Mouse (Mus musculus) heart, embryonic 12.5 days (tissue): ENCODE results near the gene Ccdc177. TPM values are rescaled to one million over a fixed set of nuclear protein-coding genes. Genes with fewer than 3 reads are reported as not detected.

Source experiments
- ATAC-seq: fragments of 200-750 bp; cut with Nextera tagmentation; 2 replicates; pipeline ENCODE4 v1.8.0; 2017; ENCODE audit warnings: moderate TSS enrichment, moderate library complexity; ENCODE audit not compliant: insufficient number of reproducible peaks, low FRiP score
- H3K27ac ChIP-seq: fragments of 300-500 bp; sonication (generic); 2 replicates; pipeline ENCODE4 v1.5.1; 2016; ENCODE audit warnings: mild to moderate bottlenecking, moderate library complexity; ENCODE audit not compliant: poor library complexity, severe bottlenecking
- H3K27me3 ChIP-seq: fragments of 300-500 bp; sonication (generic); replicated peaks from 2 replicates; pipeline ENCODE4 v1.6.1; 2016; ENCODE audit warnings: mild to moderate bottlenecking, moderate library complexity
- H3K36me3 ChIP-seq: fragments of 300-500 bp; sonication (generic); 2 replicates; pipeline ENCODE4 v1.6.1; 2016; ENCODE audit warnings: mild to moderate bottlenecking, moderate library complexity
- H3K4me1 ChIP-seq: fragments of 300-500 bp; sonication (generic); replicated peaks from 2 replicates; pipeline ENCODE4 v1.6.1; 2016; ENCODE audit warnings: mild to moderate bottlenecking
- H3K4me2 ChIP-seq: fragments of 300-500 bp; sonication (generic); 2 replicates; pipeline ENCODE4 v1.6.1; 2016; ENCODE audit warnings: mild to moderate bottlenecking, moderate library complexity
- H3K4me3 ChIP-seq: fragments of 300-500 bp; sonication (generic); 2 replicates; pipeline ENCODE4 v1.5.1; 2016; ENCODE audit warnings: mild to moderate bottlenecking
- H3K9ac ChIP-seq: fragments of 300-500 bp; sonication (generic); 2 replicates; pipeline ENCODE4 v1.6.1; 2016; ENCODE audit warnings: mild to moderate bottlenecking, moderate library complexity
- H3K9me3 ChIP-seq: fragments of 300-500 bp; sonication (generic); replicated peaks from 2 replicates; pipeline ENCODE4 v1.6.1; 2016; ENCODE audit warnings: mild to moderate bottlenecking, moderate library complexity
- WGBS: fragments of 180-500 bp; shearing (Covaris S2); methylation state at CpG from one replicate; pipeline ENCODE4 v1.1.7; 2016; 5-methylcytosine and 5-hydroxymethylcytosine counted together
- polyA plus RNA-seq: library from polyadenylated mRNA; unstranded; fragments of >200 nt; fragmentation: Nextera tagmentation; extraction: Ambion mirVana; gene quantifications from 2 replicates; pipeline ENCODE4 v1.2.1, GENCODE M21; 2016

Gene Ccdc177
- polyA plus RNA-seq, 1 experiment from 2014 or later = 0.03 TPM

DNA sequence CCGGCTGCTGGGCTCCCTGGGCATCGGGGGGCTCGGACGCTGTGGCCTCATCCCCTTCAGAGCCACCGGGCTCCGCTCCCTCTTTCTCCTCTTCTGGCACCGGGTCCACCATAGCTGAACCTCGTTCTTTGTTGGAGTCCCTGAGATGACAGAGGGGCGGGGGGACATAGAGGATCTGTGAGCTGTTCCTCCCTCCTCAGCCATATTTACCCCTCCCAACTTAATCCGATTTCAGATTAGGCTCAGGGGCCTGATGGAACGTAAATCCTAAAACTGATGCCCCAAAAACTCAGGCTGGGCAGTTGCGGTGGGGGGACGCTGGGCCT is 1.1 kb downstream of the Ccdc177 start:
- Histone ChIP-seq H3K4me3 (peak overlapping the region; percentile 61), H3K9me3 (no peaks in the 10 kb centered on the region), H3K36me3 (no peaks in the 10 kb centered on the region), H3K4me2 (peak overlapping the region; percentile 95), H3K4me1 (peaks cover 29% of the 10 kb centered on the region), H3K9ac (peak overlapping the region; percentile 48), H3K27ac (no peak overlapping the region), H3K27me3 (peaks cover 85% of the 10 kb centered on the region)
- ATAC-seq = no peak
- 3% methylated on average over 13 of the region's 13 CpGs for WGBS

DNA sequence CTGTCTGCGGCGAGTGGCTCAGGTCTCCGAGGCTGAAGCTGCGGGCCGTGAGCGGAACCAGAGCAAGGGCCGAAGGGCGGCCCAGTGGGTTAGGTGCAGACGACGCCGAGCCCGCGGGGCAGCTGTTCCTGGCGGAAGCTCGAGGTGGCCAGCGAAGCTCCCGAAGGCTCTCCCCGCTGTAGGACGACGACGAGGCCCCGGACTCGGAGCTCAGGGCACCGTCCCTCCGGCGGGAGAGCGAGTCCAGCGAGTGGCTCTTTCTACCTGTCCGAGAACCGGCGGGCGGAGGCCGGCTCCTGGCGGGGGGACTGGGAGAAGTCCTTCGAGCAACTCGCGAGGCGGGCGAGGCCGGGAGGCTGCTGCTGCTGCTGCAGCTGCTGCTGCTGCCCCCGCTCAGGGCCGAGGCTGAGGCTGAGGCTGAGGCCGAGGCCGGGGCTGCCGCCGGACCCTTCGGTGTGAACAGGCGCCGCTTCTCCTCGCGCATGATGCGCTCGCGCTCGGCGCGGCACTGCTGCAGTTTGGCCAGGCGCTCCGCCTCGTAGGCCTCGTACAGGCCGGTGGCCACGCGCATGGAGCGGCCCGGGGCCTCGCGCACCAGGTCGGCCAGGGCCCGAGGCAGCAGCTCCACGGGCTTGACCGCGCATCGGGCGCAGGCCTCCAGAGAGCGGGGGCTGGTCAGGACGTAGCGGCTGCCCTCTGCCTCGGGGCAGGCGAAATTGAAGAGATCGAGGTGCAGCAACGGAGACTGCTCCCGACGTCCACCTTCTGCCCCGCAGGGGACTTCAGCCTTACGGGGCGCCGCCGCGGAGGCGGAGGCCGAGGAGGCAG is 1.7 kb downstream of the Ccdc177 start:
- 1% methylated on average over 91 of the region's 92 CpGs for WGBS
- ATAC-seq = no peak
- Histone ChIP-seq H3K4me2 (peak overlapping the region; percentile 95), H3K4me3 (peak overlapping the region; percentile 61), H3K27ac (no peak overlapping the region), H3K9me3 (no peaks in the 10 kb centered on the region), H3K9ac (peak overlapping the region; percentile 50), H3K36me3 (no peaks in the 10 kb centered on the region), H3K4me1 (peaks cover 29% of the 10 kb centered on the region), H3K27me3 (peaks cover 91% of the 10 kb centered on the region)

DNA sequence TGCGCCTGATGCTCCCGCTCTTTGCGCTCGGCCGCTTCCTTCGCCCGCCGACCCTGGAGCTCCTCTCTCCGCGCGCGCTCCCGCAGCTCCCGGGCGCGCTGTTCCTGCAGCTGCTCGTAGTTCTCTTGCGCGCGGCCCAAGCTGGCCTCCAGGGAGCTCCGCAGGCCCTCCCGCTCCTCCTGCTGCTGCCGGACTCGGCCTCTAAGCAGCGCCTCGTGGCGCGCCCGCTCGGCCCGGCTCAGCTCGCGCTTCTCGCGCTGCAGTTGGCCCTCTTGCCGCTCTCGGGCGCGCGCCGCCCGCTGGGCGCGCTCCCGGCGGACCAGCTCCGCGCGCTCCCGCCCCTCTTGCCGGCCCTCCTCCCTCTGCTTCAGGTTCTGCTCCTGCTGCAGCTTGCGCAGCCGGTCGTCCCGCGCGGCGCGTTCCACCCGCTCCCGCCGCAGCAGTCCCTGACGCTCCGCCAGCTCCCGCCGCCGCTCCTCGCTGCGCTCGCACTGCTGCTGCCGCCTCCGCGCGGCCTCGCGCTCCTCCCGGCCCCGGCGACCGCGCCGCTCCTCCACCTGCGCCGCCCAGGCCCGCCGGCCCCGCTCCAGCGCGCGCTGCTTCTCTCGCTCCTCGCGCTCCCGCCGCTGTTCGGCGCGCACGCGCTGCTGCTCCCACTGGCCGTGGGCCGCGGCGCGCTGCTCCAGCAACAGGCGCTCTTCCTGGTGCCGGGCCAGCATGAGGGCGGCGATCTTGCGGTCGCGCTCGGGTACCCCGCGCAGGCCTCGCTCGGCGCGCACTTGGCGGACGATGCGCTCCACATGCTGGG is 2.5 kb downstream of the Ccdc177 start:
- peak overlapping the region; percentile 95 for H3K4me2 ChIP-seq
- no peaks in the 10 kb centered on the region for H3K9me3 ChIP-seq
- peak overlapping the region; percentile 61 for H3K4me3 ChIP-seq
- no peak overlapping the region for H3K27ac ChIP-seq
- peak; percentile 64 for ATAC-seq
- WGBS = 2% methylated on average over 106 of the region's 122 CpGs
- peaks cover 29% of the 10 kb centered on the region for H3K4me1 ChIP-seq
- no peaks in the 10 kb centered on the region for H3K36me3 ChIP-seq
- H3K9ac ChIP-seq = peak overlapping the region; percentile 50
- H3K27me3 ChIP-seq = peaks cover 85% of the 10 kb centered on the region

DNA sequence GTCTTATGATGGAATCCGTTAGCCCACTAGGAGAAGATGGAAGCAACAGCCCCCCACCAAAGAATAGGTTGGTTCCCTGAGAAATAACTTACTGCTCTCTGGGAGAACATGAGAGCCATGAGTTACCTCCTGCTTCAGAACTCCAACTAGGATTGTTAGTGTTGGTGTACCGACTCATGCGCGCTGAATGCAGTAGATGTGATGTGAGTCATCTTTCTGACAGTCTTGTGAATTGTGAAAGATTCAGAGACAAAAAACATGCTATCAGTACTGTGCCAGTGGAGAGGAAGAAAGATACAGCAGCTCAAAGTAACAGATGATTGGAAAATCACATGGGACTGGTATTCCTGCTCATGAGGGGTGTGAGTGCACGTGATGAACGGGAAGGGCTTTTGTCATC is 8.9 kb downstream of the Ccdc177 start:
- Histone ChIP-seq H3K27ac (no peak overlapping the region), H3K36me3 (no peaks in the 10 kb centered on the region), H3K9ac (no peak overlapping the region), H3K4me2 (no peak overlapping the region), H3K27me3 (peaks cover 70% of the 10 kb centered on the region), H3K9me3 (no peaks in the 10 kb centered on the region), H3K4me3 (no peak overlapping the region), H3K4me1 (peaks cover 2% of the 10 kb centered on the region; the same call in 1 of the 2 replicates)
- WGBS = 81% methylated on average over 6 of the region's 6 CpGs
- no peak for ATAC-seq

DNA sequence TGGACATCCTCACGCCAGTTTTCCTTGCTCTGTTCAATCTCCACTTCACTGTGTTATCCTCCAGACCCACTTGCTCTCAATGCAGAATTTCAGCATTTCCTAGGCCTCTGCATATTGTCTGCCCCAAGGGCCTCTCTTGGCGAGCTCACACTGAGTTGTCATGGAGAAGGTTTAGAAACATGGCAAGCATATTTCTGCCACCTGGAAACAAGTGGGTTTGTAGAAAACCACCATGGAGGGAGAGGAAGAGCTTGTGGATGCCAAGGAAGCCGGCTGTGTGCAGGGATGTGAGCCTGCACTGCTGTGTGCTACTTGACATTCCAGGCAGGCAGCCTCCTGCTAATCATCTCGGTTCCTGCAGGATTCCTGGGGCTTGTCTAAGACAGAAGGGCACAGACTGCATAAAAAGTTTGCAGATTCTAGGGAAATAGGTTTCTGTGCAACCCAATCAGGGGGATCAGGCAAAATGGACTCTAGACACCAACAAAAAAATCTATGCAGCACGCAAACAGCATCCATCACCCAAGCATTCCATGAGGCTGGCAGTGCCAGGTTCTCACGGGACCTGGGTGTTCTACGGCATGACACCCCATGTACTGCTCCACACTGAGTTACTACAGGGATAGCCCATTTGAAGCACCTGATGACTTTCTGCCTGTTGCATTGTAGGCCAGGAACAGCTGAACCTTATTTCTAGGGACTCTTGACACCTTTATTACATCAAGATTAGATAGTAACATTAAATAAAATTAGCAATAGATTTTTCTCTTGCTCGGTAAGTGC is 14.3 kb downstream of the Ccdc177 start:
- H3K9me3 ChIP-seq = no peaks in the 10 kb centered on the region
- H3K27ac ChIP-seq = no peak overlapping the region
- H3K36me3 ChIP-seq = no peaks in the 10 kb centered on the region
- H3K4me3 ChIP-seq = no peak overlapping the region
- ATAC-seq = no peak
- 44% methylated on average over 8 of the region's 8 CpGs for WGBS
- no peak overlapping the region for H3K9ac ChIP-seq
- peaks cover 51% of the 10 kb centered on the region for H3K27me3 ChIP-seq
- H3K4me1 ChIP-seq = peaks cover 11% of the 10 kb centered on the region
- no peak overlapping the region for H3K4me2 ChIP-seq

DNA sequence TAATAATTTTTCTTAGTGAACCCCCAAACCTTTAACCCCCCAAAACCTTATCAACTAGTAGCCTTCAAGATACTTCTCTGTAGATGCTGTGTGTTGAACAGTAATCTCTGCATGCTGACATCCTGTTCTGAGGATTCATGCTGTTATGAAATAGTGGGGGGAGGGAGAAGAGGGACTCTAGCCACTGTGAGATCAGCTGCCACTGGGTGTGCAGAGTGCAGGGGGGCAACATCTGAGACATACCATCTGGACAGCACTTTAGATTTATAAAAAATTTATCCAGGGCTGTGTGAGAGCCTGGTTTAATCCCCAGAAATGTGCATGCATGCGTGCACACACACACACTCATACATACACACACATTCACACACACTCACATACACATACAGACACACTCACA is 15.9 kb downstream of the Ccdc177 start:
- Histone ChIP-seq H3K4me1 (peaks cover 11% of the 10 kb centered on the region), H3K4me3 (no peak overlapping the region), H3K9ac (no peak overlapping the region), H3K4me2 (no peak overlapping the region), H3K9me3 (no peaks in the 10 kb centered on the region), H3K27me3 (peaks cover 48% of the 10 kb centered on the region), H3K27ac (no peak overlapping the region), H3K36me3 (no peaks in the 10 kb centered on the region)
- ATAC-seq = no peak
- WGBS = 76% methylated on average over 1 of the region's 1 CpGs

DNA sequence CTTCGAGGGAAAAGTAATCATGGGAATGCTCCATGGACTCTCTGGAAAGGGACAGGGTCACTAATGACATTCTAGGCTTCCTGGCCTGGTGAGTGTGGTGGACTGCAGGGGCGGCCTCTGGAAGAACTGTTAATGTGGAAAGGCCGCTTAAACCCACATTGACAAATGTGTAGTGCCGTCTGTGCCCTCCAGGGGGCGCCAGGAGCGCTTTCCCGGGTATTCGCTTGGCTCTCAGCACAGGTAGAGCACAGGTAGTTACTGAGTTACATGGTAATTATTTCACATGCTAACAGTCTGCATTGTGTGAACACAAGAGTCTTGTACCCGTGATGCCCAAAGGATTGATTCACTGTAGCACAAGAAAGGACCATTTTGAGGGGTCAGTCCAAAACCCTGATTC is 21.0 kb downstream of the Ccdc177 start:
- Histone ChIP-seq H3K9me3 (no peaks in the 10 kb centered on the region), H3K4me2 (no peak overlapping the region), H3K27ac (no peak overlapping the region), H3K9ac (no peak overlapping the region), H3K4me1 (no peaks in the 10 kb centered on the region), H3K27me3 (peaks cover 74% of the 10 kb centered on the region), H3K36me3 (no peaks in the 10 kb centered on the region), H3K4me3 (no peak overlapping the region)
- WGBS = 26% methylated on average over 9 of the region's 9 CpGs
- no peak for ATAC-seq

DNA sequence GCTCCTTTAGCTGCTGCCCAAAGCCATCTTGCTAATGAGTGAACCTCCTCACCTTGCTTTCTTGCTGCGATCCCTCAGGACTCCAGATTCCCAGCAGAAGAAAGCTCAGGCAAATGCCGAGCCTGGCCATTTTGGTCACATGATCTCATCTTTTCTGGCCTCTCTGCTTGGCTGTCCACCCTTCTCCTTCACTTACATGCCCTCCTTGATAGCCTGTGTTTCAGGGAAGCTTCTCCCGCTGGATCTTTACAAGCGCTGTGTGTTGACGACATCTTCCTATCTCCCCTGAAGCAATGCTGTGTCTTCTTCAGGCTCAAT is 23.2 kb downstream of the Ccdc177 start:
- no peak overlapping the region for H3K9ac ChIP-seq
- no peak for ATAC-seq
- H3K27me3 ChIP-seq = peaks cover 66% of the 10 kb centered on the region
- no peaks in the 10 kb centered on the region for H3K36me3 ChIP-seq
- no peaks in the 10 kb centered on the region for H3K9me3 ChIP-seq
- no peak overlapping the region for H3K27ac ChIP-seq
- H3K4me1 ChIP-seq = no peaks in the 10 kb centered on the region
- WGBS = 45% methylated on average over 5 of the region's 5 CpGs
- no peak overlapping the region for H3K4me2 ChIP-seq
- no peak overlapping the region for H3K4me3 ChIP-seq

DNA sequence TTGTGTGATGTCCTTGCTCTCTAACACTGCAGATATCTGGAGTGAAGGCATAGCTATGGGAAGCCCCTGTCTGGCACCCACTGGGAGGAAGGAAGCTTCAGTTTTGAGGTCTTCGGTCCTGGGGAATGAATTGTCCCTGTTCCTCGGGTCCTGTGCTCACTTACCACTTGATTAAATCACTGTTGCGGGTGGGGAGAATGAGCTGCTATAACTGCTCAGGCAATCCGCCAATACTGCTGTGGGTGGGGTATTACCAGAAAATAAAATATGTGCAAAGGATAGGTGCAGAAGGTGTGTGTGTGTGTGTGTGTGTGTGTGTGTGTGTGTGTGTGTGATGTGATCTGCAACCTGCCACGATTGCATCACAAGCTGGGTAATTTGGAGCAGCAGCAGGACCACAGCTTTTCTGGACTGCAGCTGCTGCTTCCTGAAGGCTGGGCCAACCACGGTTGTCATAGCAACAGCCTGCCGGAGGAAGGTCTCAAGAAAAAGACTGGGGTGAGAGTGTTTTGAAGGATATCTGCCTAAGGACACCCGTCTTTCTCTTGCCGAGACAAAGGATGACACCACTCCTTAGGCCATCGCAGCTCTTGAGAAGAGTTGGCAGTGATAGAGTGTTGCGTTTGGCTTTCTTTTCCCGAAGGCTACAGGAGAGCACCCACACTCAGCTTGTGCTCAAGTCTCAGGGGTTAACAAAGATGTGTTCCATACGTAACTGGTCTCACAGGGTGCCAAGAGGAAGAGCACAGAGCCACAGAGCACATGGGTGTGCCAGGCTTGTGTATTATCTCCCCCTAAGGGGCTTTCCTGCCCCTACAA is 23.8 kb downstream of the Ccdc177 start:
- H3K9ac ChIP-seq = no peak overlapping the region
- no peak overlapping the region for H3K4me3 ChIP-seq
- peaks cover 63% of the 10 kb centered on the region for H3K27me3 ChIP-seq
- H3K4me1 ChIP-seq = no peaks in the 10 kb centered on the region
- no peaks in the 10 kb centered on the region for H3K36me3 ChIP-seq
- no peak for ATAC-seq
- H3K4me2 ChIP-seq = no peak overlapping the region
- 35% methylated on average over 13 of the region's 13 CpGs for WGBS
- H3K27ac ChIP-seq = no peak overlapping the region
- H3K9me3 ChIP-seq = no peaks in the 10 kb centered on the region

DNA sequence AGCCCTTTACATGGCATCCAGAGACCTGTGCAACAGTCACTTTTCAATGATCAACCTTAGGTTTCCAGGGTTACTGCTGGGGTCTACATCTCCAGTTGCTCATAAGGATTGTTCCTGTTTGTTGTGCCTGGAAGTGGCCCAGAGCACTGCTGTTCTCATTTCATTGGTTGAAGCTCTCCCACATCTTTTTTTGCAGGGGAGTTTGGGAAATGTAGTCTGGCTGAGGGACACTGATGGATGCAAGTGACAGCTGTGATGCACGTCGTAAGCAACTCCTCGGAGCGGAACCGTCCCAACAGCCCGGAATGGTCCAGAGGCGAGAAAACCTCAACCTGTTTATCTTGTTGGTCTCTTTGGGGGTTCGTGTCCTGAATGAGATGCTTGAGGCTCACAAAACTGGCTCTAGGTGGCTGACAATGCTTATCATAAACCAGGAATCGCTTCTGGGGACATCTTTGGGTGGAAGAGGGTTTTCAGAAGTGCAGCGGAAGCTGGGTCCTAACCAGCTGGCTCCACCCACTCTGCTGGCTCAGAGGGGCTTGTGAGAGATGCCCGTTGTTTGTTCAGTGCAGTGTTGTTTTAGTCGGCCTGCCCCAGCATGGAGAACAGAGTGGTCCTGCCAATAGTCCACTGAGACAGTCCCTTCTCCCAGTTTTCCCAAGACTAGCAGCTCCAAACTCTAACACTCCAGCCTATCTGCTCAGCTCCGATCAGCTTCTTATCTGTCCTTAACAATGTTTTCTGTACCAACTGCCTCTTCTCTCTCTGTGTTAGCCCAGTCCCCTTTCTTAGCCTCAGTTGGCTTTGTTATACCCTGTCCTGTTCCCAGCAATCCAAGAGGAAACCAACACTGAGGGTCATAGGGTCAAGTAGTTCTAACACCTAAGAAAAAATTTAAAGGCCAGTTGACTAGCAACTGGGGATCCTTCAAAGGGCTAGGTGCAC is 25.7 kb downstream of the Ccdc177 start:
- Histone ChIP-seq H3K9me3 (no peaks in the 10 kb centered on the region), H3K36me3 (no peaks in the 10 kb centered on the region), H3K27me3 (peaks cover 46% of the 10 kb centered on the region), H3K27ac (no peak overlapping the region), H3K9ac (no peak overlapping the region), H3K4me3 (no peak overlapping the region), H3K4me2 (no peak overlapping the region), H3K4me1 (no peaks in the 10 kb centered on the region)
- no peak for ATAC-seq
- WGBS = 54% methylated on average over 13 of the region's 13 CpGs
